8 mouse cellular contexts compared by ENCODE assay signal in the genomic region with DNA sequence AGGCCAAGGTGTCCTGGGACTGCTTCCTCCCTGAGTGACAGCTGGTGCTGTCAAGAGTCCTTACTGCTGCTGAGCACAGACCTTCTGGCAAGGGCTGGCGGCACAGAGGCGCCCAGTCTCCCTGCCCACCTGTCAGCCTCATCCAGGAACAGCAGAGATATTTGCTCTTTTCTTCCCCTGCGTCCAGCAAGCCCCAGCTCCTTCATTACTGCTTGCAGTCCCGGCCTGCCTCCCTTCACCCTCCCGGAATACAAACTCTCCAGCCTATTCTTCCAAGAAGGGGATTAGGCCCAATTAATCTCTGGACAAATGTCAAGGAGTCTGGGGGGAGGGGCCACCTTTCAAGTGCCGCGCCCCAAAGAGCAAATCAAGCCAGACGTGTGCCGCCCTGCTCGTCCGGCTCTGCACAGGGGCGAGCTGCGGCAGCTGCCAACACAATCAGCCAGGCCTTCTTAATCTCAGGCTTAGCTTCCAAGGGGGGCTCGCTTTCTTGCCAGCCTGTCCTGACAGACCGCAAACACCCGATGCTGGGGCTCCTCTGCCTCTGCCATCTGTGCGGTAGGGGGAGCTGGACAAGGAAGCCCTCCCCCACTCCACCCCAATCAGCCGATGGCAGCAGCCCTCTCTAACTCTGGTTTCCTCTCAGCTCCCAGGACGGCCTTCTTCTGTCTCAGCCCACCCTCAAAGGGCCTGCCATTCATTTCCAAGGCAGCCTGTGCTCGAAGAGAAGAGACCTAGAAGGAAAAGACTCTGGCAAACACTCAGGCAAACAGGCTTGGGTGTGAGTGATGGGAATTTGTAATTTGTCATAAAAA.
A peak's percentile ranks its signal among the peaks of the same experiment; 100 is the strongest.
DNase-seq lines count a peak whose midpoint lies in the region; ATAC-seq lines count a peak whose summit lies in the region.

No protein-coding gene starts in this region.

- H3K9ac ChIP-seq in intestine, embryonic 16.5 days (ENCODE audit: low read depth, low read length) = peak overlapping the region; percentile 54
- H3K9ac ChIP-seq in limb, embryonic 15.5 days = no peak overlapping the region
- H3K9ac ChIP-seq in midbrain, embryonic 14.5 days (replicated peaks; ENCODE audit: low read length) = no peak overlapping the region; the same call in 1 of the 2 replicates

- H3K9me3 ChIP-seq in intestine, embryonic 16.5 days (ENCODE audit: control insufficient read depth, low read length) = no peaks in the 10 kb centered on the region
- H3K9me3 ChIP-seq in limb, embryonic 15.5 days = no peaks in the 10 kb centered on the region
- no peaks in the 10 kb centered on the region for H3K9me3 ChIP-seq in midbrain, embryonic 14.5 days (ENCODE audit: control insufficient read depth, low read length)

- ATAC-seq in intestine, embryonic 16.5 days = peak; percentile 83
- peak; percentile 68; the same call in 1 of the 2 replicates for ATAC-seq in limb, embryonic 15.5 days (ENCODE audit: insufficient number of reproducible peaks, low FRiP score, low TSS enrichment, low read depth)
- peak; percentile 91 for ATAC-seq in midbrain, embryonic 14.5 days (ENCODE audit: low FRiP score, low TSS enrichment)

- no peaks in the 10 kb centered on the region for H3K27me3 ChIP-seq in intestine, embryonic 16.5 days (replicated peaks; ENCODE audit: control insufficient read depth, insufficient read depth, low read length)
- H3K27me3 ChIP-seq in limb, embryonic 15.5 days = no peaks in the 10 kb centered on the region
- H3K27me3 ChIP-seq in midbrain, embryonic 14.5 days (ENCODE audit: control insufficient read depth, insufficient read depth, low read length) = no peaks in the 10 kb centered on the region; the same call in 1 of the 2 replicates

- DNase-seq in heart, adult 18-20 months = peak; percentile 42 to 71
- DNase-seq in heart, adult 8-10 months (ENCODE audit: low spot score) = no peak
- DNase-seq in cerebellum, postnatal 4 days (ENCODE audit: low spot score in 2 of 2) = peak; percentile 35 to 75
- DNase-seq in frontal cortex, postnatal 14 days (ENCODE audit: low spot score in 2 of 2) = peak; percentile 32 to 52
- DNase-seq in midbrain, embryonic 14.5 days = peak; percentile 88
- peak; percentile 10 to 33 for DNase-seq in spleen, postnatal 36 days (ENCODE audit: low spot score in 2 of 2)

- H3K4me3 ChIP-seq in intestine, embryonic 16.5 days (ENCODE audit: low read length) = peak overlapping the region; percentile 7; the same call in 1 of the 2 replicates
- H3K4me3 ChIP-seq in limb, embryonic 15.5 days = peak overlapping the region; percentile 14
- H3K4me3 ChIP-seq in midbrain, embryonic 14.5 days (replicated peaks; ENCODE audit: low read depth, low read length) = no peak overlapping the region

- no peaks in the 10 kb centered on the region for H3K36me3 ChIP-seq in intestine, embryonic 16.5 days (ENCODE audit: control insufficient read depth, insufficient read depth, low read length)
- no peaks in the 10 kb centered on the region for H3K36me3 ChIP-seq in limb, embryonic 15.5 days
- H3K36me3 ChIP-seq in midbrain, embryonic 14.5 days (ENCODE audit: control insufficient read depth, insufficient read depth, low read length) = no peaks in the 10 kb centered on the region

- WGBS in intestine, embryonic 16.5 days = 2% methylated on average over 20 of the region's 20 CpGs
- 3% methylated on average over 20 of the region's 20 CpGs for WGBS in limb, embryonic 15.5 days
- WGBS in midbrain, embryonic 14.5 days = 2% methylated on average over 20 of the region's 20 CpGs

- peak overlapping the region; percentile 46 for H3K4me2 ChIP-seq in intestine, embryonic 16.5 days (ENCODE audit: low read depth, low read length)
- H3K4me2 ChIP-seq in limb, embryonic 15.5 days = peak overlapping the region; percentile 49
- peak overlapping the region; percentile 45 for H3K4me2 ChIP-seq in midbrain, embryonic 14.5 days (ENCODE audit: low read length)

- H3K4me1 ChIP-seq in intestine, embryonic 16.5 days (ENCODE audit: control insufficient read depth, insufficient read depth, low read length) = peaks cover 13% of the 10 kb centered on the region
- peaks cover 10% of the 10 kb centered on the region for H3K4me1 ChIP-seq in limb, embryonic 15.5 days
- H3K4me1 ChIP-seq in midbrain, embryonic 14.5 days (ENCODE audit: control insufficient read depth, insufficient read depth, low read length) = peaks cover 25% of the 10 kb centered on the region

- H3K27ac ChIP-seq in intestine, embryonic 16.5 days (ENCODE audit: low read length) = peak overlapping the region; percentile 16
- H3K27ac ChIP-seq in limb, embryonic 15.5 days = no peak overlapping the region
- peak overlapping the region; percentile 78 for H3K27ac ChIP-seq in midbrain, embryonic 14.5 days (replicated peaks; ENCODE audit: low read depth, low read length)
